Mouse (Mus musculus) T-helper 1 cell (primary cell): ENCODE measurements around the gene Ssh1.

ENCODE experiments used
- in situ Hi-C: fragments of 300-600 bp; cut with MboI, MseI; formaldehyde crosslinking; loops from one replicate; pipeline ENCODE4 v1.15.1; 2025; ENCODE audit warnings: high pct_unique_total_duplicates

Gene Ssh1

GRCm38 (mm10) chr5:113966452-113967150 is 27.1 kb downstream of the Ssh1 start:
- in situ Hi-C loops: no loop called here

- in situ Hi-C loops: no loop called here
These were observed 28.0 kb downstream of the Ssh1 start for GRCm38 (mm10) chr5:113965659-113966185.

- in situ Hi-C loops: no loop called here
These were observed 28.7 kb downstream of the Ssh1 start for GRCm38 (mm10) chr5:113964972-113965371.

GRCm38 (mm10) chr5:113961776-113962175 is 31.9 kb downstream of the Ssh1 start:
- in situ Hi-C loops: no loop called here

GRCm38 (mm10) chr5:113960416-113960815 is 33.3 kb downstream of the Ssh1 start:
- in situ Hi-C loops: no loop called here

GRCm38 (mm10) chr5:113959039-113959438 is 34.7 kb downstream of the Ssh1 start:
- in situ Hi-C loops: no loop called here

GRCm38 (mm10) chr5:113956510-113956909 is 37.2 kb downstream of the Ssh1 start:
- in situ Hi-C loops: no loop called here

GRCm38 (mm10) chr5:113955691-113956090 is 38.0 kb downstream of the Ssh1 start:
- in situ Hi-C loops: no loop called here

- in situ Hi-C loops: no loop called here
These were observed 38.4 kb downstream of the Ssh1 start for GRCm38 (mm10) chr5:113955281-113955680.

- in situ Hi-C loops: no loop called here
These were observed 39.3 kb downstream of the Ssh1 start for GRCm38 (mm10) chr5:113954421-113954820.

- in situ Hi-C loops: no loop called here
These were observed 41.2 kb downstream of the Ssh1 start for GRCm38 (mm10) chr5:113952519-113952918.

GRCm38 (mm10) chr5:113951693-113952071 is 42.0 kb downstream of the Ssh1 start:
- in situ Hi-C loops: no loop called here

- in situ Hi-C loops: no loop called here
These were observed 42.7 kb downstream of the Ssh1 start for GRCm38 (mm10) chr5:113950786-113951692.

- in situ Hi-C loops: no loop called here
These were observed 43.6 kb downstream of the Ssh1 start for GRCm38 (mm10) chr5:113950133-113950532.

- in situ Hi-C loops: no loop called here
These were observed 46.4 kb downstream of the Ssh1 start for GRCm38 (mm10) chr5:113947280-113947679.

- in situ Hi-C loops: no loop called here
These were observed 48.6 kb downstream of the Ssh1 start for GRCm38 (mm10) chr5:113945126-113945525.

- in situ Hi-C loops: no loop called here
These were observed 50.4 kb downstream of the Ssh1 start for GRCm38 (mm10) chr5:113943328-113943727.

- in situ Hi-C loops: no loop called here
These were observed 51.1 kb downstream of the Ssh1 start for GRCm38 (mm10) chr5:113942580-113942979.

GRCm38 (mm10) chr5:113939263-113939900 is 54.3 kb downstream of the Ssh1 start:
- in situ Hi-C loops: no loop called here

GRCm38 (mm10) chr5:113937650-113938049 is 56.0 kb downstream of the Ssh1 start:
- in situ Hi-C loops: no loop called here

GRCm38 (mm10) chr5:113933889-113934288 is 59.8 kb downstream of the Ssh1 start:
- in situ Hi-C loops: loop anchor here (5.0 kb wide), 1 partner anchor 82 kb away; no protein-coding TSS in a partner anchor

- in situ Hi-C loops: loop anchor here (5.0 kb wide), 1 partner anchor 81 kb away; no protein-coding TSS in a partner anchor
These were observed 60.2 kb downstream of the Ssh1 start for GRCm38 (mm10) chr5:113933480-113933879.
